Mouse (Mus musculus) E14TG2a.4 (cell line): ENCODE data around the gene Tekt2.

Experiments used
- H3K27me3 ChIP-seq: 2 replicates; pipeline ENCODE4 v1.6.1; 2014; ENCODE audit warnings: low read length, control low read depth; ENCODE audit not compliant: insufficient read depth
- H3K36me3 ChIP-seq: 2 replicates; pipeline ENCODE4 v1.6.1; 2014; ENCODE audit warnings: low read length, control low read depth; ENCODE audit not compliant: insufficient read depth
- H3K4me1 ChIP-seq: replicated peaks from 2 replicates; pipeline ENCODE4 v1.6.1; 2014; ENCODE audit warnings: low read depth, low read length, control low read depth
- H3K4me3 ChIP-seq: replicated peaks from 2 replicates; pipeline ENCODE4 v1.5.1; 2014; ENCODE audit warnings: mild to moderate bottlenecking, low read length
- H3K9me3 ChIP-seq: 2 replicates; pipeline ENCODE4 v1.6.1; 2014; ENCODE audit warnings: low read length, control low read depth
- CTCF ChIP-seq: conservative IDR thresholded peaks from 2 replicates; pipeline ENCODE4 v1.5.1; 2014; ENCODE audit warnings: low read length
- NANOG ChIP-seq: IDR thresholded peaks from 2 replicates; pipeline ENCODE4 v1.6.1; 2014; ENCODE audit warnings: borderline replicate concordance, low read length, mixed read lengths
- POU5F1 ChIP-seq: IDR thresholded peaks from 2 replicates; pipeline ENCODE4 v1.6.1; 2014; ENCODE audit warnings: low read length, borderline replicate concordance

The Tekt2 gene

DNA sequence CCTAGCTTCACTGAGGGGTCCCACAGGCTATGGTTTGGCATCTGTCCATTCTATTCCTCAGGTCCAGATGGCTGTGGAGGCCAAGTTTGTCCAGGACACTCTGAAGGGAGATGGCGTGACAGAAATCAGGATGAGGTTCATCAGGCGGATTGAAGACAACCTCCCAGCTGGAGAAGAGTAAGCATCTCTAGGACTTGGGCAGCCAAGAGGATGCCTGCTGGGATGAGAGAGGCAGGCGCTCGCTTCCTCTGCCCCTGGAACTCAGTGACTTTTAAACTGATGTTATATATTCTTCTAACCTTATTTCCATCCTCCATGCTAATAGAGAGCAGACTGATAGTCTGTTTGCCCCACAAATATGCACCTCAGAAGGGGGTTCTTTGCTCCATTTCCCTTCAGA lies 50.4 kb downstream of the Tekt2 start:
- no peak overlapping the region for H3K4me3 ChIP-seq
- TF ChIP-seq NANOG: no peak
- TF ChIP-seq CTCF: no peak
- no peak for TF ChIP-seq POU5F1
- H3K27me3 ChIP-seq: peaks cover 20% of the 10 kb centered on the region
- peaks cover 23% of the 10 kb centered on the region for H3K36me3 ChIP-seq
- no peaks in the 10 kb centered on the region for H3K9me3 ChIP-seq
- peaks cover 71% of the 10 kb centered on the region for H3K4me1 ChIP-seq

GRCm38 (mm10) chr4:126273753-126274152 lies 51.7 kb downstream of the Tekt2 start:
- Histone ChIP-seq H3K27me3 (peaks cover 9% of the 10 kb centered on the region), H3K4me3 (no peak overlapping the region), H3K36me3 (peaks cover 23% of the 10 kb centered on the region), H3K9me3 (no peaks in the 10 kb centered on the region), H3K4me1 (peaks cover 58% of the 10 kb centered on the region)
- no peak for TF ChIP-seq POU5F1
- no peak for TF ChIP-seq NANOG
